Mouse (Mus musculus) kidney, postnatal 10 days (tissue): ENCODE measurements around the gene Chchd4.

Experiments used
- DNase-seq: peaks from one replicate; pipeline ENCODE4 v3.0.0; 2021; ENCODE audit warnings: mixed read lengths

Gene Chchd4

DNA sequence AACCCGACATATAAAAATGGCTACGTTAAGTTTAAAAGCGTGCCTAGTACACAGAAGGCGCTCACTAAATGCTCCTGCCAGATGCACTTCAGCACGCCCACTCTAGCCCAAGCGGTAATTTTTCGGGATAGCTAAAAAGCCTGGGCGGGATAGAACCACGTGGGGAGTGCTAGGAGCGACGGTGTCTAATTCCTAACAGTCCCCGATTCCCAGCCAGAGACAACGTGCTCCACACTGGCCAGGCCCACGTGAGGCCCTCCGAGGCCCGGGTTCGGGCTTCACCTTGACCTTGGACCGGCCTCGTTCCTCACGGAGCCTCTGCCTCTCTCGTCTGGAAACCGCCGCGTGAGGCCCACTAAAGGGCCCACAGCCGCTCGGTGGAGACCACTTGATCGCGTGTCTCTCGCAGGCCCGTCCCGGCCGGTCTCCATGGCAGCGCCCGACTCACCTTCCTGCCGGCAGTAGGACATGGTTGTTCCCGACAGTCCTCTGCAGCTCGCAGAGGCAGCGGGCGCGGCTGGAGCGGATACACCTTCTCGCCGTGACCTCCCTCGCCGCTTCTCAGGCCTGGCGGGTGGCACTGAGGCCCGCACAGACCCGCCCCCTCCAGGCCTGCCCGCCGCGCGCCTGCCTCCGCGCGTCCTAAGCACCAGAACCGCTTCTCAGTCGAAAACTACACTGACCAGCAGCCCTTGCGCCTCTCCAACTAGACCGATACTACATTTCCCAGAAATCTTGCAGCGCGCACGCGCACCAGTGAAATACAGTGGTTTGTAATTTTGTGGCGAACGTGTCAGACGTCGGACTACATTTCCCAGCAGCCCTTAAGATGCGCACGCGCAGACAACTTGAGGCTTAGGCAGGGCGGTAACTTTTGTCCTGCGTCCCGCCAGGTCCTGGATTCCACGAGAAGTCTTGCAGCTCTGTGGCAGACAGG is at the start of gene Chchd4, which contains the start of gene Tmem43:
Gene Chchd4 (minus strand): TSS at position 679 of the 937 bp plus-strand sequence.
Gene Tmem43 (plus strand): TSS at position 836 of the 937 bp plus-strand sequence.
- peak; percentile 99 for DNase-seq

DNA sequence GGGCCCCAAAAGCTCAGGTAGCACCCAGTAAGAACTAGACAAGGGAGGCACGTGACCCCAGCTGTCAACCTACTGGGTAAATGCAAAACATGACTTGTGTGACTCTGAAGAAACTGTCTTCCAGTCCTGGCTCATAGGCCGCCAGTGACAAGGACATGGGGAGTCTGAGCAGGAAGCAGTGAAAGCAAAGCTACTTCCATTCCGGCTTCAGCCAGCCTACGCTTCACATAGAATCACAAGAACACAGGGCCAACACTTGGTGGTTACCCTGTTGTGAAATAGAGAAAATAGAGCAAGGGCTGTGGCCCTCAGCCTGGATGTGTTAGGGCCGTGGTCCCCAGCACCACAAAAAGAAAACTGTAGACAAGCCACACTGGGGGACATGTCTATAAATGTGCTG is 49.5 kb upstream of the Chchd4 start:
- DNase-seq: no peak

GRCm38 (mm10) chr6:91518454-91519020 is 45.2 kb upstream of the Chchd4 start:
- no peak for DNase-seq

GRCm38 (mm10) chr6:91515545-91516449 is 42.5 kb upstream of the Chchd4 start, which contains the start of the genes Xpc and Lsm3:
TSS of gene Xpc (minus strand) at chr6:91515888.
TSS of gene Lsm3 (plus strand) at chr6:91515928.
- peak; percentile 98 for DNase-seq

GRCm38 (mm10) chr6:91514737-91515362 is 41.5 kb upstream of the Chchd4 start:
- DNase-seq: peak; percentile 25

- DNase-seq: no peak
These were observed 40.8 kb upstream of the Chchd4 start for GRCm38 (mm10) chr6:91514135-91514534.

DNA sequence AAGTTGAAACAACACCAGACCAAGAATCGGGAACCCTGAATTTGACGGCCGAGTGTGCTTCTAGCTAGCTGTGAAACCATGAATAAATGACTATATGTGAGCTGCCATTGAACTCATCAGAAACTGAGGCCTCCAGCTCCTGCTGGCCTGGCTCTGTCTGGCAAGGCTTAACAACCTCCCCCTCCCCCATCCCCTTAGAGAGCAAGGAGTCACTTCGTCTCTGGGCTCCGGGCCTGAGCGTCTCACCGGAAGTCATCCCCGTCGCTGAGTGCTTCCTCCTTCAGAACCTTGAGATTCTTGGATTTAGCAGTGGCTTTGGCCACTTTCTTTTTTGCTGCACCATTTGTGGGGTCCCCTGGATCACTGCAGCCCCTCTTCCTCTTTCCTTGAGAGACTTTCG is 36.9 kb upstream of the Chchd4 start:
- DNase-seq: peak; percentile 47

DNA sequence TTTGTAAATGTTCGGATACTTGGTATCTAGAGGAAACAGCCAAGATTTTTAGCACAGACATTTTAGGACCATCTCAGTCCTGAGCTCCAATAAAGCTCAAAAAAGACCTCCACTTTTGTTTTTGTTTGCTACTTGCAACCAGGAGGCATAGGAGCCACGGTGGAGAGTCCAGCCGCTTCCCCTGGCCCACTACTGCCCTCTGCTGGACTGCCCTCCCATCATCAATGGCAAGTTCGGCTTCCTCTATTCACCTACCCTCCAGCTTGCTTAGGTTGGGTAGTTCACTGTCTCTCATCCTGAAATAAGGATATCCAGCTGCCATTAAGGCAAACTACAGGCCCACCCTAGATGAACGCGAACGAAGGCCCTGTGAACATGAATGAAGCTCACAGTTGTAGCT is 36.0 kb upstream of the Chchd4 start:
- DNase-seq: peak; percentile 84

- DNase-seq: no peak
These were observed 34.7 kb upstream of the Chchd4 start for GRCm38 (mm10) chr6:91508041-91508440.

GRCm38 (mm10) chr6:91506036-91506435 is 32.7 kb upstream of the Chchd4 start:
- no peak for DNase-seq

GRCm38 (mm10) chr6:91503302-91503701 is 30.0 kb upstream of the Chchd4 start:
- DNase-seq: no peak

DNA sequence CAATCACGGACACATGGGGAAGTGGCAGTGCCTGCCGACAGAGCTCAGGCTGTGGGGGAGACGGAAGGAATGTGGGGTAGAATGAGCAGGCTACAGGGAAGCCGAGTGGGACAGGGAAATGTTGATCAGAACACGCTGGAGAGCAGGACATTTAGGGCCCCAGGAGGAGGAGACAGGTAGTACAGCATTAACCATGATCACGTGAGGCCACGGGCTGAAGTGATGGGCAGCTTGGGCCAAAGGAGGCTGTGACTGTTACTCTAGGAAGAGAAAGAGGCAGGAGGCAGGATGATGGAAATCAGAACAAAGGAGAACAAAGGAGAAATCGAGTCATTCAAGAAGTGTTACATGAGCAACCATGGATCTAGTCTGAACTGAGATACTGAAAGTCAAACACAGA is 21.2 kb upstream of the Chchd4 start:
- no peak for DNase-seq

DNA sequence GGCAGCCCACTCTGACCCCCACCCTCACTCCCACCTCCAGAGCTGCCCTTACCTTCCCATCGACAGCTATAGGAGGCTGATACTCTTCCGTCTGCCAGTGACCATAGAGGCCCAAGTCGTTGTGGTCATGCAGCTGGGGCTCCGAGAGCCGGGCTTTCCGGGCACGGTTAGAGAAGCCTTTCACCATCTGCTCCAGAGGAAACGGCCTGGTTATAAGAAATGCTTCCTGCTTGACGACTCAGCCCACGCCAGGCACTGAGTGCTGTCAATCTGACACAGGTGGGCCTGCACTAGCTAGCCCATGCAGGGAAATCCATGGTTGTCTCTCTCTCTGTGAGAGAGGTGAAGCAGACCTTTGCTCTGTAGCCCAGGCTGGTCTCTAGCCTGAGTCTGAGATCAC is 19.7 kb upstream of the Chchd4 start:
- no peak for DNase-seq

- no peak for DNase-seq
These were observed 17.7 kb upstream of the Chchd4 start for GRCm38 (mm10) chr6:91491004-91491403.

- DNase-seq: no peak
These were observed 16.5 kb upstream of the Chchd4 start for GRCm38 (mm10) chr6:91489872-91490271.

GRCm38 (mm10) chr6:91488496-91489212 is 15.3 kb upstream of the Chchd4 start:
- no peak for DNase-seq

DNA sequence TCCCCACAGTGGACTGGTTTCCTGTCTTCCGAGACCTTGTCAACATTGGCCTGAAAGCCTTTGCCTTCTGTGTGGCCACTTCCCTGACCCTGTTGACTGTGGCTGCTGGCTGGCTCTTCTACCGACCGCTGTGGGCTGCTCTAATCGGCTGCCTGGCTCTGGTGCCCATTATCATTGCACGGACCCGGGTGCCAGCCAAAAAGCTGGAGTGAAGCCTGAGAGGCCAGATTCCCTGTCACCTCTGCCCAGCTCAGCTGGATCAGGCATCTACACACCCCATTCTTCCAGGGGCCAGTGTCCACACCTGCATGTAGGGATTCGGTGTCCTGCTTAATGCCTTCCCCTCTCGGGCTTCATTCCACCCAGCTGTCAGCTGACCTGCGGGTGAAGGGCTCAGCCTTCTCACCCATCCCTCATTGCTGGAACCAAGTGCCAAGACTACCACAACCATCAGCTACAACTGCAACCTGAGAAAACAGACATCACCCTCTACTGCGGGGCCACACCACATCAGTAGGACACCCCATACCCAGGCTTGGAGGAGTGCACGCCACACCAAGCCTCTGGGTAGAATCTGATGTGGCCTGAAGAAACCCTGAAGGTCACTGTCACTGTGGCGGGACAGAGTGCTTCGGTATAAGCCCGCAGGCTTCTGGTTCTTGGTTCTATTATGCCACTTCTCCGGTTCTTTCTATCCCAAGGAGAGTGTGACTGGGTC is 13.5 kb upstream of the Chchd4 start:
- DNase-seq: no peak

- no peak for DNase-seq
These were observed 10.0 kb upstream of the Chchd4 start for GRCm38 (mm10) chr6:91483371-91483770.

GRCm38 (mm10) chr6:91476541-91476940 is 3.2 kb upstream of the Chchd4 start:
- DNase-seq: no peak

GRCm38 (mm10) chr6:91474441-91475190 is 1.3 kb upstream of the Chchd4 start:
- DNase-seq: peak; percentile 27
